Mouse (Mus musculus): ENCODE data around the gene Hhipl2. TPM values are rescaled to one million over a fixed set of nuclear protein-coding genes. Genes with fewer than 3 reads are reported as not detected.

The Hhipl2 gene
- polyA plus RNA-seq, 1 experiment from 2014 or later, result 0.57 TPM

GRCm38 (mm10) chr1:183439036-183439435 is 21.0 kb downstream of the Hhipl2 start:
- Histone ChIP-seq H3K4me3 (ENCODE audit: low read depth, low read length) (no peak overlapping the region), H3K4me1 (ENCODE audit: control insufficient read depth, insufficient read depth, low read length) (peaks cover 5% of the 10 kb centered on the region; the same call in 1 of the 2 replicates), H3K27me3 (ENCODE audit: control insufficient read depth, insufficient read depth, low read depth, low read length) (no peaks in the 10 kb centered on the region; the same call in 1 of the 2 replicates), H3K9ac (ENCODE audit: low read depth, low read length) (no peak overlapping the region), H3K27ac (ENCODE audit: low read length) (no peak overlapping the region), H3K4me2 (ENCODE audit: low read length) (peak overlapping the region; percentile 9; the same call in 1 of the 2 replicates), H3K36me3 (ENCODE audit: control insufficient read depth, insufficient read depth, low read length) (no peaks in the 10 kb centered on the region), H3K9me3 (replicated peaks; ENCODE audit: control insufficient read depth, low read length, poor library complexity, severe bottlenecking) (0 out of 2 replicates have a peak, but pooled peaks cover 2% of the 10 kb centered on the region)
- ATAC-seq, result no peak
- WGBS, result 30% methylated on average over 22 of the region's 22 CpGs

- Histone ChIP-seq H3K27ac (ENCODE audit: low read length) (no peak overlapping the region), H3K4me2 (ENCODE audit: low read length) (peak overlapping the region; percentile 41), H3K4me3 (ENCODE audit: low read depth, low read length) (no peak overlapping the region), H3K9me3 (replicated peaks; ENCODE audit: control insufficient read depth, low read length, poor library complexity, severe bottlenecking) (no peaks in the 10 kb centered on the region), H3K27me3 (ENCODE audit: control insufficient read depth, insufficient read depth, low read depth, low read length) (no peaks in the 10 kb centered on the region; the same call in 1 of the 2 replicates), H3K4me1 (ENCODE audit: control insufficient read depth, insufficient read depth, low read length) (peaks cover 5% of the 10 kb centered on the region; the same call in 1 of the 2 replicates), H3K36me3 (ENCODE audit: control insufficient read depth, insufficient read depth, low read length) (no peaks in the 10 kb centered on the region), H3K9ac (ENCODE audit: low read depth, low read length) (peak overlapping the region; percentile 35; the same call in 1 of the 2 replicates)
- WGBS, result 24% methylated on average over 19 of the region's 19 CpGs
- ATAC-seq, result peak; percentile 90
These were observed 24.2 kb downstream of the Hhipl2 start for GRCm38 (mm10) chr1:183442015-183442774.

GRCm38 (mm10) chr1:183453066-183453465 is 35.1 kb downstream of the Hhipl2 start:
- Histone ChIP-seq H3K4me3 (ENCODE audit: low read depth, low read length) (no peak overlapping the region), H3K27ac (ENCODE audit: low read length) (no peak overlapping the region), H3K9me3 (replicated peaks; ENCODE audit: control insufficient read depth, low read length, poor library complexity, severe bottlenecking) (no peaks in the 10 kb centered on the region), H3K36me3 (ENCODE audit: control insufficient read depth, insufficient read depth, low read length) (no peaks in the 10 kb centered on the region), H3K27me3 (ENCODE audit: control insufficient read depth, insufficient read depth, low read depth, low read length) (no peaks in the 10 kb centered on the region), H3K9ac (ENCODE audit: low read depth, low read length) (no peak overlapping the region), H3K4me2 (ENCODE audit: low read length) (no peak overlapping the region), H3K4me1 (ENCODE audit: control insufficient read depth, insufficient read depth, low read length) (no peaks in the 10 kb centered on the region)
- WGBS, result 7% methylated on average over 3 of the region's 3 CpGs
- ATAC-seq, result no peak

Other genes with a start within 250 kb of the Hhipl2 start
- 7.6 and 10.3 TPM in 2 replicates for gene Disp1, start 196.7 kb upstream of the Hhipl2 start, polyA plus RNA-seq (2015; fragmentation: Nextera tagmentation; extraction: Ambion mirVana)
- gene Aida, start 121.6 kb upstream of the Hhipl2 start, polyA plus RNA-seq (2015; fragmentation: Nextera tagmentation; extraction: Ambion mirVana), result 50.8 and 55.1 TPM in 2 replicates
- 105 and 115 TPM in 2 replicates for gene Brox, start 120.9 kb upstream of the Hhipl2 start, polyA plus RNA-seq (2015; fragmentation: Nextera tagmentation; extraction: Ambion mirVana)
- gene Mia3, start 48.7 kb upstream of the Hhipl2 start, polyA plus RNA-seq (2015; fragmentation: Nextera tagmentation; extraction: Ambion mirVana), result 111 and 116 TPM in 2 replicates
- gene Taf1a, start 29.2 kb upstream of the Hhipl2 start, polyA plus RNA-seq (2015; fragmentation: Nextera tagmentation; extraction: Ambion mirVana), result 16.4 and 17.7 TPM in 2 replicates

All from midbrain, embryonic 16.5 days (tissue).